Mouse (Mus musculus) E14TG2a.4 (cell line): ENCODE measurements around the gene Polr3g.

ENCODE experiments used
- CTCF ChIP-seq: conservative IDR thresholded peaks from 2 replicates; pipeline ENCODE4 v1.5.1; 2014; ENCODE audit warnings: low read length
- NANOG ChIP-seq: IDR thresholded peaks from 2 replicates; pipeline ENCODE4 v1.6.1; 2014; ENCODE audit warnings: borderline replicate concordance, low read length, mixed read lengths

- TF ChIP-seq CTCF (no peak), NANOG (no peak)
These were observed 77.9 kb downstream of the Polr3g start, which contains the start of gene Adgrv1 for GRCm38 (mm10) chr13:81632720-81633415.
